16 mouse cellular contexts compared by ENCODE assay signal in genomic region chr3:69393079-69393478, GRCm38 (mm10).
DNase-seq lines count a peak whose midpoint lies in the region.
"Had no signal": no experiment of that assay in that cellular context is flagged by ENCODE, and none has a peak within 500 bp of the region (broad histone marks: within the 10 kb centered on the region; RNA-seq: fewer than 3 reads in every experiment).

No protein-coding gene starts in this region.

- peak; percentile 30 to 36 for DNase-seq in cerebellum, postnatal 10 days
- no peak for DNase-seq in cerebellum, adult 8-10 months
- DNase-seq in heart, adult 11 months, result peak; percentile 90
- no peak for DNase-seq in heart, adult 8-10 months (ENCODE audit: low spot score)
- DNase-seq in R1 (ENCODE audit: low read depth, low spot score), result peak; percentile 36
- peak; percentile 15 for DNase-seq in fibroblast of lung, adult 2 months (ENCODE audit: low read depth)
- DNase-seq in kidney, adult 9 months, result no peak
- DNase-seq: cerebellum, adult 11-12 months; kidney, postnatal 14 days; layer of hippocampus, adult 9-11 months; liver, embryonic 13.5 days; lung, adult 18-20 months; lung, postnatal 4 days; right cerebral cortex, postnatal 4 days; thymus, adult 2 months; thymus, postnatal 36 days had no signal

Comparison
In these comparisons a context has a peak if more than half of its experiments do, and no peak if none do; other contexts are left out.
1. DNase-seq: peak in cerebellum, postnatal 10 days (2 of 2), heart, adult 11 months (single experiment), R1 (single experiment) and fibroblast of lung, adult 2 months (single experiment); none in cerebellum, adult 8-10 months (single experiment), heart, adult 8-10 months (single experiment) and kidney, adult 9 months (single experiment).